Mouse (Mus musculus): ENCODE results near the gene Ccdc177. TPM values are rescaled to one million over a fixed set of nuclear protein-coding genes. Genes with fewer than 3 reads are reported as not detected.
A peak's percentile ranks its signal among the peaks of the same experiment; 100 is the strongest.
"Not testable (repeated sequence)": the region's sequence is repeated elsewhere in the genome, so short reads cannot be mapped to it uniquely, and the experiment has no call there.

Gene Ccdc177
- total RNA-seq (2017): 0.14 and 0.29 TPM in 2 replicates

DNA sequence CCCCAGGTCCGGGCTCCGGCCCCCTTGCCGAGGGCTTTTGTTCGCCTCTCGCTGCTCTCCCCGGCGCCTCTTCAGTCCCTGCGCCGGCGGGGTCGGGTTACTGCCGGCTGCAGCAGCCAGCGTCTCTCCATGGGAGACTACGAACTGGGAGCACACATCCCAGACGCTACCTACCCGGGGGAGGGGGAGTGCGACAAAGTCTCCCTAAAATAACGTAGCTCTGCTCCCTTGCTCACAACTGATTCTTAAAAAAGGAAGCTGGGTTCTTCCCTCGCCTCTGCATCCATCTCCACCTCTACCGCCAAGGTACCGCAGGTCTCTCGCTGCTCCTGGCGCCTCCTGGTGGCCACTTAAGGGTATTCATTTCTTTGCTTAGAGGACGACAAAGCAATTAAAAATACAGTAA lies at the start of gene Ccdc177:
Ccdc177 (minus strand) TSS at position 292 of the 406 bp plus-strand sequence.
- ATAC-seq (replicated peaks; ENCODE audit: low read depth, poor library complexity, severe bottlenecking): peak; percentile 85

DNA sequence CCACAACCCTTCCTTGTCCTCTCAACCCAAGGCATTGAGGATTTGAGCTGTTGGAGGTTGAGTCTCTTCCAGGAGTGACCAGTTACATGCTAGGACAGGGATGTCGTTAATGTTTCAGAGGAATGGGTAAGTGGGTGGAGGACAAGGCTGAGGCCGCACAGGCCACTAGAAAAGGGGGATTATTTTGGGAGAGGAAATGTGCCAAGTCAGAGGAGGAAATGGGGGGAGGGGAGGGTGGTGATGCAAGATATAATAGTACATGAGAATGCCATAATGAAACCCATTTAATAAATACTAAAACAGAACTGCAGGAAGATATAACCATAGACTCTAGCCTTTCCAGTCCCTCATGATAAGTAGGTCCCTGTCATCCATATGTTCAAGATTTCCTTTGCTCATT lies 49.5 kb upstream of the Ccdc177 start:
- no peak for ATAC-seq (replicated peaks; ENCODE audit: low read depth, poor library complexity, severe bottlenecking)

DNA sequence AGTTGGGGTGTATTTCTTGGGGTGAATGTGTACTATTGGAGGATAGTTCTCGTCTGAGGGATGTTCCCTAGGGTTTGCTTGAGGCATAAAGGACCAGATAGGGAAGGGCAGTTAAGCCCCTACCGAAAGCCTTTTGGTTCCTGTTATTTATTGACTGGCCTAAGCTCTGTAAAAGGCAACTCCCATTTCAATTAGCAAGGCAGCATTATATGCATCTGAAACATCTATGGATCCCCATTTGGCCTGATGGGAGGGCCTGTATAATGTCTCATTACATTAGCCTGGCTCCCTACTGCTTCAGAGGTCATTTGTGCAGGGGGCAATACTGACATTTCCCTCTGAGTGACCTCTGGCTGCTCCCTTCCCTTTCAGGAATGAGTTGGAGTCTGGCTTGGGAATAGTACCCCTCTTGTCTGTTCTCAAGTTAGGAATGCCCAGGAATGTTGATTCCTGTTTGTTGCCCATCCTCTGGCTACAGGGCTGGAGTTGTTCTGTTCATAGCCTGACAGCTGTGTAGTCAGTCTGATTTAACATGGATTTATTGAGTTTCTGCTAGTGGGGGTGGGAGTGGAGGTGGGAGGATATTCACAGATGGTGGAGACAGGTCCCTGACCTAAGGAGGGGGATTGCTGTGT lies 47.1 kb upstream of the Ccdc177 start:
- ATAC-seq (replicated peaks; ENCODE audit: low read depth, poor library complexity, severe bottlenecking): no peak

DNA sequence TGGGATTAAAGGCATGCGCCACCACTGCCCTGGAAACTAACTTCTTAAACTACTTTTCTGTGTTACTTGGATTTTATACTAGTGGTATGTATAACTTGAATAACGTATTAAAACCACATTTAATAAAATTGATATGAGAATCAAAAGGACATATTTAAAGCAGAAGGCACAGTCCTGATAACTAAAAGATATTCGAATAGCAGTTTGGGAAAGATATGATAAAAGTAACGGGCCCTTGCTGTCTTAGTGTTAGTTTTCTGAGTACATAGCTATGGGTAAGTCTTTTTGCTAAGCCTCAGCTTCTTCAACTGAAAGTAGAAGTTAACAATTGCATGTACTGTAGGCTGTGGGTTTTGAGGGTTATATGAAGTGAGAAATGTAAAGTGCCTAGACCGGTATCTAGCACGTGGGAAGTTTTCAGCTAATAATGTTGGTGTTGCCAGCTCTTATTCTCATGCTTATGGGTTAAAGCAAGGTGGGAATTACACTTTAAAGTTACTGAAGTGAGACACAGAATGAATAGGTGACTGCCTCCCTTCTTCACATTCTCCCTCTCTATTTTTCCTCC lies 44.5 kb upstream of the Ccdc177 start:
- peak; percentile 12; the same call in 1 of the 2 replicates for ATAC-seq (replicated peaks; ENCODE audit: low read depth, poor library complexity, severe bottlenecking)

DNA sequence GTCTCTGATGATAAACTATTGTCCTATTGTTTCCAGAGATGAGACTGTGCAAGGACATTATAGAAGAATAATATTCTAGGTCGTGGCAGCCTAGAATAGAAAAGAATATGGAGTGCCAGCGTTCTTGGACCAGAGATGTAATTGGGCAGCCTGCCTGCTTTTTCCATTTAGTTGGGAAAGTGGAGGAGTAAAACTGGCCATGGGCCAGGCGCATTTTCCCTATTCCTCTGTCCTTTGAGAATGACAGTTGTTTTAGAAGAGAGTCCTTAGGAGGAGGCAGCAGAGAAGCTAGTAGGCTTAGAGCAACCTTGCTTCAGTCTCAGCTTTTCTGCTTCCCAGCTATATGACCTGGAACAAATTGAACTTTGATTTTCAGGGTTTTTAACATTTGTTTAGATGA lies 43.4 kb upstream of the Ccdc177 start:
- no peak for ATAC-seq (replicated peaks; ENCODE audit: low read depth, poor library complexity, severe bottlenecking)

DNA sequence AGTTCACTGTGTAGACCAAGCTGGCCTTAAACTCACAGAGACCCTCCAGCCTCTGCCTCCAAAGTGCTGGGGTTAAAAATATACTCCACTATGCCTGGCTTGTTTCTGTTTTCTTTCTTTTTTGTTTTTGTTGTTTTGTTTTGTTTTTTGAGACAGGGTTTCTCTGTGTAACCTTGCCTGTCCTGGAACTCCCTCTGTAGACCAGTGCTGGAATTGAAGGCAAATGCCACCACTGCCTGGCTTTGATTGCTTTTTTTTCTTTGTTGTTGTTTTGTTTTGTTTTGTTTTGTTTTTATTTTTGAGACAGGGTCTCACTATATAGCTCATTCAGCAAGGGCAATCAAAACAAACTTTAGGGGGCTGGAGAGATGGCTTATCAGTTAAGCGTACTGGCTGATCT lies 41.0 kb upstream of the Ccdc177 start:
- ATAC-seq (replicated peaks; ENCODE audit: low read depth, poor library complexity, severe bottlenecking): no peak

DNA sequence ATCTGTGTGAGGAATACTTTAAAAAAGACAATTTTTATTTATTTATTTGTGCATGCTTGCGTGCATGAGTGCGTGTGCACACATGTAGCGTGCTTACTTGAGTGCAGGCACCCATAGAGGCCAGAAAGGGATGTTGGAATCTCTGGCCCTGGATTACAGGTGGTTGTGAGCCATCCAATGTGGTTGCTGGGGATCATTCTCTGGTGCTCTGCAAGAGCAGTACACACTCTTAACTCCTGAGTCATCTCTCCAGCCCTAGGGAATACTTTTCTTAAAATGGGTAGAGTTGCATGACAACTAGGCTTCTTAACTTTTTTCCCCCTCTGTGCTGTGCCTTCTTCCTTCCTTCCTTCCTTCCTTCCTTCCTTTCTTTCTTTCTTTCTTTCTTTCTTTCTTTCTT lies 39.7 kb upstream of the Ccdc177 start:
- ATAC-seq (replicated peaks; ENCODE audit: low read depth, poor library complexity, severe bottlenecking): no peak

DNA sequence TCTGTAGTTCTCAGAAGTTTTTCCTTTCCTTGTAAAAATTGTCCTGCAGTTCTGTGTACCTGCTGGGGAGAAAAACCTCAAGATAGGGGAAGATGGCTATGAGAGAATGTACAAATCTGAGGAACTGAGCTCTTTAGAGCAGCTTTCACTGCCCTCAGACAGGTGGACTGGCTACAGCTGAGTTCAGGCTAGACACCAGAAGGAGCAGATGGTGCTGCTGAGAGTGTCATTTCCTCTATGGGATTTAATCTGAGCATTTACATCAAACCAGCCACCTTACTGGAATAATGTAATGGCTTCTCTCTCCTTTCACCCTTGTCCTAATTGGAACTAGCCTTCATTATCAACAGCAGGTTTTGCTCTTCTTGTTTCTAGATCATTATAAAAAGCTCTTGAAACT lies 37.8 kb upstream of the Ccdc177 start:
- ATAC-seq (replicated peaks; ENCODE audit: low read depth, poor library complexity, severe bottlenecking): no peak

DNA sequence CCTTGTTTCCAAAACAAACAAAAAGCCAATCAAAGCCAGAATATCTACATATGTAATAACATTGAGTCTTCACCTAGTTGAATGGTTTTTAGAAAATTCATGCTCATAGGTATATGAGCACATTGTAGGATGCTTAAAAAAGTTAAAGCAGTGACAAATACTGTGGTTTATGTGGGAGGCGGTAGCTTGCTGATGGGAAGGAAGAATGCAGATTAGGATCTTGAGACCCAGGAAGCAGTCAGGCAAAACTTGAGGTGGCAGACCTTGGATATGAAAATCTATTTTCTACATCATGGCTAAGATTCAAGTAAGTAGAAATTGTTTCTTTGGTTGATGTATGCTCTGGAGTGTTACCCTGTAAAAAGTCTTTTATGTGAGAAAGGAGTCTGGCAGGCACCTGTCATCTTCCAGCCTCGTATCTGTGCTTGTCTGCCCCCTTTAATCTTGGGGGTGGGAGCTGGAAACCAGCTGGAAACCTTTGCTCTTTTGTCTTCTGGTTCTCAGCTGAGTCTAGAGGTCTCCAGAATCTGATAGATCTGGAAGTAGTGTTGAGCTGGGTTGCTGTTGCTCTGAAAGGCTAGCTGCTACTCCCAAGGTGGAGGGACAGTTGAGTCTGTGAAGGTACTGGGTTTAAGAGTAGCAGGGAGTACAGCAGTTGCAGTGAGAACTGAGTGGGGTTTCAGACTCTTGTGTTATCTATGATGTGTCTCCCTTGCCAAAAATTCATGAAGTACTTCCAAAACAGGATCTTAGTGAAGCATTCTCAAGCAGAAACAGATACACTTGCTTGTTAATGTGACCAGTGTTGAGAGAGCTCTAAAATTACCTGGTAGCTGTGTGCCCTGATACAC lies 34.7 kb upstream of the Ccdc177 start:
- no peak for ATAC-seq (replicated peaks; ENCODE audit: low read depth, poor library complexity, severe bottlenecking)

DNA sequence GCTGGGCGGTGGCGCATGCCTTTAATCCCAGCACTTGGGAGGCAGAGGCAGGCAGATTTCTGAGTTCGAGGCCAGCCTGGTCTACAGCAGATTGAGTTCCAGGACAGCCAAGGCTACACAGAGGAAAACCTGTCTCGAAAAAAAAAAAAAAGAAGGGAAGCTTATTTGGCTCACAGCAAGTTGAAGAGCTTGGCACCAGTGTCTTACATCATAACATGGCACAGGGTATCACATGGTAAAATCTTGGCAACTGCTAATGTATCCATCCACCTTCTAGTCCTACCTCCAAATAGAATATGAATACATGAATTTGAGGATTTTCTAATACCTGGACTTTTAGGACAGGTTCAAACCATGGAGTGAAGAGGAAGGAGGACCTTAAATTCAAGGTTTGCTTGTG lies 34.0 kb upstream of the Ccdc177 start:
- ATAC-seq (replicated peaks; ENCODE audit: low read depth, poor library complexity, severe bottlenecking): no peak

DNA sequence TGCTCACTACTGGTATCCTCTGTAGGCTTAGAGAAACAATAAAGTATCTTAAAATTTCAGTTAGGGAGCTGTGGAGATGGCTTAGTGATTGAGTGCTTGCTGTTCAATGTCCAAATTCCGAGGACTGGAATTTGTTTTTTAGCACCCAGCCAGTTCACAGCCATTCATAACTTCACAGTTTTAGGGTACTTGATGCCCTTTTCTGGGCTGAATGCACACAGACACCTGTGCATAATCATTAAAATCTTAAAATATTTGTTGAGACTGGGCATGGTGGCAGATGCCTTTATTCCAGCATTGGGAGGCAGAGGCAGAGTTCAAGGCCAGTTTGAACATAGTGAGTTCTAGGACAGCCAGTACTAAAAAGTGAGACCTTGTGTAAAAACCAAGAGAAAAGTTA lies 33.0 kb upstream of the Ccdc177 start:
- no peak for ATAC-seq (replicated peaks; ENCODE audit: low read depth, poor library complexity, severe bottlenecking)

DNA sequence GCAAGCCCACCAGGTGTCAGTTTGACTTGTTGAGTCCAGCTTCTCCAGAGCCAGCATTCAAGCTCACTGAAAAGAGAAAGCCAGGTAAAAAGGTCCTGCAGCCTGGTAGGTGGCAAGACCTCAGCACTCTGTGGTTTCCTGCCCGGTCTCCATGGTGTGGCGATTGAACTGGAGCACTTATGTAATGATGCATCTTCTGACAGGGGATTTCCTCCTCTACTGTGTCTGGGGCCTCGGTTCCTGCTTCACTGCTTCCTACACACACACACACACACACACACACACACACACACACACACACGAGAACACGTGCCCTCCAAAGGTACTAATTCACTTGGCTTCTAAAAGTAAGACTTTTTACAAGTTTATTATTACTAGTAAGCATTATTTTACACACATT lies 32.4 kb upstream of the Ccdc177 start:
- ATAC-seq (replicated peaks; ENCODE audit: low read depth, poor library complexity, severe bottlenecking): peak; percentile 36

DNA sequence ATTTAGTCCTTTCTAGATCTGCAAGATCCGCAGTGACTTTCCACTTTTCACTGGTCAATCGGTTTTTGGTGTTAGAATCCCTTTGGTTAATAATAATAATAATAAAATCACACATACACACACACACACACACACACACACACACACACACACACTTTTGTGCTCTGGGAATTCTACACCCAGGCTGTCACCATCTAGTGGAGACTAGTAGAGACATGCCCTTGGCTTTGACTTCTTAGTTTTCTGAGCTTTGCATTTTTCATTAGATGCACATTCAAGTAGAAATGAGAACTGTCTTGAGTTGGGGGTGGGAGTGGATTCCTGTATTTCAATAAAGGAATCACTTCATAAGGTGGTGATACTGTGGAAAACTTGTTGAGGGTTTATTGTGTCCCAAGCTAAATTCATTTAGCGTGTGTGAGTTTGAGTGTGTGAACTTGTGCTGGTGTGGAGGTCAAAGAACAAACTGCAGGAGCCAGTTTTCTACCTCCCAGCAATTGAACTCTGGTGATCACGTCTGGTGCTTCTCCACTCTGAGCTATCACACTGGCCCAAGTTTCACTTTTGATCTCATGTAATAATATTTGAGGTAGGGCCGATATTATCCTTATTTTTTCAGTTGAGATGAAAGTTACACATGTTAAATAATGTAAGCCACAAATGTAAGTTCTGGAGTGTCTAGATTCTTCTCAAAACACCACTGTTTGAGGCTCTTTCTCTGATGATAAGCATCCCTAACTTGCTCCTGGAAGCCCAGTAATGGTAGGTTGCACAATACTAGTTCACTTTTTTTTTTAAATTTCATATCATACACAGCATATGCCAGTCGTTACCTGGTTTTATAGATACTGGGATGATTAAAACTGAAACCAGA lies 31.3 kb upstream of the Ccdc177 start:
- ATAC-seq (replicated peaks; ENCODE audit: low read depth, poor library complexity, severe bottlenecking): peak; percentile 26

DNA sequence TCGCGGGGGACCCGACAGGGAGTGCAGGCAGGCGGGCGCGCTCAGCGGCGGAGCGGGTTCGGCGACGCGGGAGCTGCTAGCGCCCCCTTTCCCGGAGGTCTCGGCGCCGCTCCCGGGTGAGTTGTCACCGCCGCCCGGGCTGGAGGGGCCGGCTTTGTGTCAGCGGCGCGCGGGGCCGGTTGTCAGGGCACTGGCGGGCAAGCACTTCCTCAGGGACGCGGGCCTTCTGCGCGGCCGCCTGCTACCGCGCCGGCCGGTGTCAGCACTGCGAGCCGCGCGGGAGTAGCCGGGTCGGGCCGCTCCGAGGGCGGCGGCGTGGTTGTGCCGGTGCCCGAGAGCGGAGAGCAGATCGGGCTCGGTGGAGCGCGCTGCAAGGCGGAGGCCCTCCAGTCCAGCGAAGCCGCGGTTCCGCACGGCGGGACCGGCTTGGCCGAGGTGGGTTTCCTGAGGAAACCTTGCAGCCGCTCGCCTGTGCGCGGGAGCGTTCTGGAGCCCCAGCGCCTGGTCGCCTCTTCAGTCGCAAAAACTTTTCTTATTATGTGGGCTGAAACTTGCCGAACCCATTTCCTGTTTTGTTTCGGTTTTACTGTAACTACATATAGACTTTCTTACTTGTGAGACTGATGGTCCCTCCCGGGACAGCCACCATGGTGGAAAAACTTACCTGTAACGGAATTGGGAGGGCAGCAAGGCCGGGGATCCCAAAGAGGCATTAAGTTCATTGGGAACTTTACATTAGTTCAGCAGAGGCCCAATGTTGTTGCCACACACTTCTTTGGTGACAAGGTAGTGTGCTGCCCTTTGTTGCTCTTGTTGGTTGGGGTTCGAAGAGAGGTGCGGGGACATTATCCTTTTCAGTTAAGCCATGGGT lies 30.4 kb upstream of the Ccdc177 start:
- ATAC-seq (replicated peaks; ENCODE audit: low read depth, poor library complexity, severe bottlenecking): peak; percentile 5; the same call in 1 of the 2 replicates

DNA sequence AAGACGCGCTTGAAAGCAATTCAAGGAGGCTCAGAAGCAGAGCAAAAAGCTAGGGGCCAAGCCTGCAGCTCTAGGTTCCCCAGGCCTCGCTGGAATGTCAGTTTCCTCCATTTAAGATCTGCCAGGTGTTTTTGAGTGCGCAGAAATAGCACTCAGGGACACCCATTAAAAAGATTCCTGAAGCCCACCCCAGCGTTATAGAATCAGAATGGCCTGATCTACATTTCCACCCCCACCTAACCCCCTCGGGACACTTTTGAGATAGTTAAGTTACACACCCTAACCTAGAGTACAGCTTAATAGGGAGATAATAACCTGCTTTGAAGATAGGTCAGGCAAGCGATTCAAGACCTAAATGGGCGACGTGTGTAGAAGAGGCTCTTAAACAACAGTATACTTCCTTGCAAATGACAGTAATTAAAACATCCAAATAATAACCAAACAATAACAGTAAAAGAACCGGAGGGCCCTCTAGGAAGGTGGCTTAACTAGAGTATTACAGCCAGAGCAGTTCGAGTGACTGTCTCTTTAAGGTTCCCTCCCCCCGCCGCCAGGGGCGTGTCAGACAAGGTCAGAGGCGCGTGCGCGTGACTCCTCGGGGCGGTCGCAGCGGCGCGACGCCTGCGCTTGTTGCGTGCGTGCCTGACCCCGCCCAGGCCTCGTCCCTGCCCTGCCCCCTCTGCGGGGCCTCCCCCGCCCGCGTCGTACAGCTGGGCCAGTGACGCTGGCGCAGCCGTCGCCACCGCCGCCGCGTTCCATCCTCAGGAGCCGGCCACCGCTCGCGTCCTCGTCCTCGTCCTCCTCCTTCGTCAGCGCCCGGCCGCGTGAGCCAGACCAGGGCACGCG lies 29.6 kb upstream of the Ccdc177 start, which contains the start of gene Susd6:
Susd6 (plus strand) TSS at position 662 of the 846 bp plus-strand sequence.
- peak; percentile 86 for ATAC-seq (replicated peaks; ENCODE audit: low read depth, poor library complexity, severe bottlenecking)

DNA sequence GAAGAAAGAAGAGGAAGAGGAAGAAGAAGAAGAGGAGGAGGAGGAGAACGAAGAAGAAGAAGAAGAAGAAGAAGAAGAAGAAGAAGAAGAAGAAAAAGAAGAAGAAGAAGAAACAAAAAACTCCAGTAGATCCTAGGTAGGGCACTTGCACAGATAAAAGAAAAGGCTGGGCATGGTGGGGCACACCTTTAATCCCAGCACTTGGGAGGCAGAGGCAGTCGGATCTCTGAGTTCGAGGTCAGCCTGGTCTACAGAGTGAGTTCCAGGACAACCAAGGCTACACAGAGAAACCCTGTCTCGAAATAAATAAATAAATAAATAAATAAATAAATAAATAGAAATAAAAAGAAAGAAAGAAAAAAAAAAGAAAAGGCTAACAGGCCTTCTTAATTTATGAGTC lies 28.8 kb upstream of the Ccdc177 start:
- not testable (repeated sequence) for ATAC-seq (replicated peaks; ENCODE audit: low read depth, poor library complexity, severe bottlenecking)

DNA sequence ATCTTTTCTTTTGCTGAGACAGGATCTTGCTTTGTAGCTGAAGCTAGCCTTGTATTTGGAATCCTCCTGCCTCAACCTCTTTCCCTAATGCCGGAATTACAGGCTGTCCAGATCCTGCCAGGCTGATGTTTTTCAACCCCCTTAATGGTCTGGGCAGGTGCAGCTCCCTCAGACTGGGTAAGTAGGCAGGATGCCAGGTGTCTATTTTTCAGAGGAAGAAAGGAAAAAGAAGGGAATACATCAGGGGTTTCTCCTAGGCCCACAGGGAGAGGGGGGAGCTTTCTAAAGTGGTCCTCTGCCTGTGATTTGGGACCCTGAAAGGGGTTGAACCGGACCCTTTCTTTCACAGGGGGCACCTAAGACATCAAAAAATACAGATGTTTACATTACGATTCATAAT lies 27.7 kb upstream of the Ccdc177 start:
- ATAC-seq (replicated peaks; ENCODE audit: low read depth, poor library complexity, severe bottlenecking): no peak

DNA sequence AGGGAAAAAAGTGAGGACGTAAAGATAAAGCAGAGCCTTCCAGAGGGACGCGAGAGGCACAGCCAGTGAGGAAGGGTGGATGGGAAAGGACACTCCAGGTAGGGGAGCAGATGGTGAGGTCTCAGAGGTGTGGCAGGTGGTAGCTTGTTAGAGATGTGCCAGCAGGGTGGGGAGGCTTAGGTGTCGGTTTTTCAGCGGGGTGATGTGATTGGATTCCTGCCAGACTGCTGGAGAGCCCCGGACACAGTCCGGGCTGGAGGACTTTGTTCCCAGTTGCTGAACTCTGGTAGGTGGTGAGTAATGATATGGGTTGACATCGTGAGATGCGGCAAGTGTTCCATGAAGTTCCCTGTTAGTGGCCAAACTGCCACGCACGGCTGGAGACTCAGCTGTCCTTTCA lies 27.1 kb upstream of the Ccdc177 start:
- ATAC-seq (replicated peaks; ENCODE audit: low read depth, poor library complexity, severe bottlenecking): no peak
